Mouse (Mus musculus) heart, postnatal 4 days (tissue): ENCODE data around the gene Lipt2. TPM values are rescaled to one million over a fixed set of nuclear protein-coding genes. Genes with fewer than 3 reads are reported as not detected.

Experiments used
- DNase-seq: peaks from one replicate; pipeline ENCODE4 v3.0.0; 2021
- total RNA-seq, 2 experiments: library from RNA; stranded (reverse); gene quantifications; 2 replicates each; pipeline ENCODE4 v1.2.3; 2021

Gene Lipt2
- total RNA-seq, 2 experiments from 2014 or later = 6.8 to 7.7 TPM

DNA sequence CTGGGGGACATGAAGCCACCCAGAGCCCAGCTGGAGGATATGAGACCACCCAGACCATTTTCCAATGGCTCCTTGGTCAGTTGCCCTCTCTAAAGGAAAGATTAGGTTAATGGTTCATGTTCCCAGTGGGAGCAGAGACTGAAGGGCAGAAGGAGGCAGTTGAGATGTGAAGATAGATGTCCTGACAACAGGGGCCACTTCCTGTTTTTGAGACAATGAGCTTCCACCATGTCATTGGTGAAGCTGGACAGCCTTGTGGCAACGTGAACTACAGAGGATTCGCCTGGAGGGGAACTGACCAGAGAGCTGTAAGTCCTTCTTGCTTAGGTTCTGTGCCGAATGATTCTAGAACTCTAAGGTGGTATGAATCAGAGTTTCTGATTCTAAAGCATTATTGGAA lies 17.2 kb downstream of the Lipt2 start, which contains the start of gene Kcne3:
Gene Kcne3, plus strand, starts transcription at position 234 of the 400 bp plus-strand sequence.
- no peak for DNase-seq

DNA sequence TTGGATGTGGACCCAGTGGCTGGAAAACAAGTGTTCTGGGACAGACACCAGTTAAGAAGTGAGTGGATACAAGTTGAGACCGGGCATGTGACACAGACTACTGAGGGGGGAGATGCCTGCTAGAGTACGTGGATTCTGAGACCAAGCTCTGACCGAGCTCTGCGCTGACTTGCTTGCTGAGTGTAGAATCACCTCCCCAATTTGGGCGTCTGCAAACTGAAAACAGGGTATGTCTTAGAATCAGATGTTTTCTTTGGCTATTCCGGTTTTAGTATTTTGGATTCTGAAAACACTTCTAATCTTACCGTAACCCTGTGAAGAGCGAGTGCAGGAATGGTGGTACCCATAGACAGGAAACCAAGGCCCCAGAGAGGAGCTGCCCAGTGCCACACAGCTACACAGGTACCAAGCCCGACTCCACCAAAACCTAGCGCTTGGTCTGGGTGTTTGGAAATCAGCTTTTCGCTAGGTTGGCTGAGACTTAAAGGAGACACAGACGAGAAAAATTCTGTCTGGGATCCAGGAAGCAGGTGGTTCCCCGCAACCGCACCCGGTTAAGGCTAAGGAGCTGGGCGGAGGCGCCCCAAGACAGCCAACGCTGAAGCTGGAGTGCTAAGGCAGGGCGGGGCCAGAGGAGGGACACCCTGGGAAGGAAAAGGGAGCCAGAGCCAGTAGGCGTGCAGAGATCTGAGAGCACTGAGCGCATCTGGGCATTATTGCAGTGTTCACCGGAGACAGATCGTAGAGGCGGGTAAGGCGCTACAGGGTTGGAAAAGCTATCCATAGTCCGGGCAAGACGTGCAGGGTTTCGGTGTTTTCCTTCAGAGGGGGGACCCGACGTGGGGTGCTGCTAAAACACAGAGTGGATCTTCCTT lies 19.2 kb downstream of the Lipt2 start:
- DNase-seq = peak; percentile 54

DNA sequence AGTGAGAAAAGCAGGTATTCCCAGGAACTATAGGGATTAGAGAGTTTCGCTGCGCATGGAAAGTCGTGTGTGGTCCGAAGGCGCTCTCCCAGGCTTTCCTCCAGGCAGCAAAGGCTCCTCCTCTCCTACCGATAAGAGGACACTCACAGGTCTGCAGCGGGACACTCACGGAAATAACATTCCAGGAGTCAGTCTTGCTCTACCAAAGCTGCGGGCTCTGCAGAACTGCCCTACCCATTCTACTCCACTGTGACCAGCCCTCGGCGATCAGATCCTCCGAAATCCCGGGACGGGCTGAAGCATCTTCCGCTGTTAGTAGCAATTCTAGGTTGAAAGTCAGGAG lies 19.8 kb downstream of the Lipt2 start:
- DNase-seq = no peak

GRCm38 (mm10) chr7:100179394-100179793 lies 20.3 kb downstream of the Lipt2 start:
- DNase-seq = no peak

DNA sequence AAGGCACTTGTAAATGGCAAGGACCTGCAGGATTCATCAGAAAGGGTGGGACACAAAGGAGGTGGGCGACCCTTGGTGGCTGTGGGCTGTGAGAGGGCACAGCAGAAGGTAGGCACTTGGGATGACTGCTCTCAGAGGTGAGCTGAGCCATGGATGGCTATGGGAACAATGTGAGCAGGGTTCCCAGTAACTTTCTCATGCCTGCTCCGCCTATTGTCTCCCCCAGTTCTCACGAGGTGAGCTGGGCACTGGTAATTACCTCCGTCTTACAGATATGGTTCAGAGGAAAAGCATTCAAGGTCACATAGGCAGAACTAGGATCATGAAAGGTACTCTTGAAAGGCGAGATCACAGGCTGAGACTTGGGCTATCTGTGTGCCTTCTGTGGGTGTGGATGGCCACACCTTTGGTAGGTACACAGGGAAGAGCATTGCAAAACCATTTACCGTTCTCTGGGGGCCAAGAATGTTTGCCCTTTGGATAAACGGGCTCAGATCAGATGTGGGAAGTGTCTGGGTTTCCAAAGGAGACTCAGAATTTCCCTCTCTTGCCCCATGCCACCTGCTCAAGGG lies 20.8 kb downstream of the Lipt2 start:
- DNase-seq = no peak

DNA sequence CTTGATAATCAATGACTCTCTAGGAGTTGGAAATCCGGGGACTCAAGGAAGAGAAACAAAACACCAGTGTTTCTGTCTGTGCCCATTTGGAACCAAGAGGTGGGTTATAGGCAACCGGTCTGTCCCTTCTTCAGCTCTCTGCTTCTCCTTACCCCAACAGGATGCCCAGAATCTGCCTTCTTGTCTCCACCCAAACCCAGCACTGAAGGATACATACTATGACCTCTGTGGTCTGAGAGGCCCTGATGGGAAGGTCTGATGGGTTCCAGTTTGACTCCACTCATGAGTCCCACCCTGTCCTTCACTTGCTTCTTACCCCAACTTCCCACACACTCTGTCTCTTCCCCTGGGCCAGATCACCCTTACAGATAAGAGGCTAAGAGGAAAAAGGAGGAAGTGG lies 22.1 kb downstream of the Lipt2 start:
- DNase-seq = no peak

DNA sequence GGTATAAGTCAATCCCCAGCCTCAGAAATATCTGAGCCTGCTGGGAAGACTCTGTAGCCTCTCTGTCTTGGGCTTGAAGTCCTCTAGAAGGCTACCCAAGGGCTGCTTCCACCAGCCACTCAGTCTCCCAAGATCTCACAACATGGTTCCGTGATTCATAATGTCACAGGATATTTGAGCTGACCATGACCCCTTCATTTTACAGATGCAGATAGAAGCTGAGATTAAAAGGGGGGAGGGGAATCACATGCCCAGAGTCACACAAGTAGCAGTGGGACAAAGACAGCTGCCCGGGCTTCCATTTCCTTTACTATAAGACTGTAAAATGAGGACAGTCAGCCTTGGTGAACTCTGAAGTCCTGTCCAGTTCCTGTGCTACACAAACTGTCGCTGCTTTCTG lies 22.5 kb downstream of the Lipt2 start:
- no peak for DNase-seq

DNA sequence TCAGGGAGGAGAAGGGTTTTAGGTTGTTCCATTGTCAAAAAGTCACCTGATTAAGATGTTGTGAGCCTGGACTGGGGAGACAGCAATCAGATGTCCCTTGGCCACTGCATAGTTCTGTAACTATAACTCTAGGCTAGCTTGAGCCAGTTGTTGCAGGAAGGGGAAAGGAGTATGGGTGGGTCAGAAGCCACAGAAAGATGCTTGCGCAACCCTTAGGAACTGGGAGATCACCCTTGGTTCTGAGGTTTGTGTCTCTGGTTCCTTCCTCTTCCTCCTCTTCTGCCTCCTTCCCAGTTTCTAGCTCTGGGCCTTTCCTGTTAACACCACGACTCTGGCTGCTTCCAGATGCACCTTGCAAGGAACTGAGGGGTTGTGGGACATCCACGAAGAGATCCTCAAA lies 23.3 kb downstream of the Lipt2 start:
- no peak for DNase-seq

DNA sequence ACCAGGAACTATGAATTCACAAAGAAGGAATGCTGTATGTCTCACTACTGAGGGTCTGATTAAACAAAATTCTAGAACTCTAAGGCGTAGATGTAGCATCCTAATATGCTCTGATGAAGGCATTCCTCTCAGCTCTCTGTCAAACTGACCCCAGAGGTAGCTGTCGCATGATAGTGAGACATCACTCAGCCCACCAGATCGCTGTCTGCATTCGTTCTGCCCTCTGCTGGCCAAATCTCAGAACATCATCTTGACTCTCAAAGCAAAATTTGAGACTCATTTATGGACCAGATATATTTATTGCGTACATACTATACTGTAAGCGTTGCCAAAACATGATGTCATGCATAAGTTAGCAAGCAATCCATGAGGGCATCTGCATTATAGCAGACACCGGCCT lies 28.5 kb downstream of the Lipt2 start:
- peak; percentile 70 for DNase-seq

GRCm38 (mm10) chr7:100190167-100190566 lies 31.1 kb downstream of the Lipt2 start:
- no peak for DNase-seq

GRCm38 (mm10) chr7:100190778-100191177 lies 31.7 kb downstream of the Lipt2 start:
- peak; percentile 77 for DNase-seq

DNA sequence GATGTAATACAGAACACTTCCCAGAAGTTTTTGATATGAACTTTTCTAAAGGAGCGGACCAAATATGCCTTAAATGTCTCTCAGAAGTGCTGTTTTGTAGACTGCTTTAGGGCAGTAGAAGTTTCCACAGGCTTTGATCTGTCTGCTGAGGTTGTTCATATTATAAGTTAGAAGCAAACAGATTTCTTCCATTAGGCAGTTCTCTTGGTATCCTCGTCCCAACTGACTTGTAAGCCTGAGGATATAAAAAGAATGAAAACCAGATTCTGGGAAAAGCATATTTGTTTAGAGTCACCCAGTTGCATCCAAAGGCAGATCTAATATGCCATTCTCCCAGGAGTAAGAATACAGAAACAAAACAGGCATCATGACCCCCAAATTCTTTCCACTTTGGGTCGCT lies 42.1 kb downstream of the Lipt2 start:
- DNase-seq = no peak

DNA sequence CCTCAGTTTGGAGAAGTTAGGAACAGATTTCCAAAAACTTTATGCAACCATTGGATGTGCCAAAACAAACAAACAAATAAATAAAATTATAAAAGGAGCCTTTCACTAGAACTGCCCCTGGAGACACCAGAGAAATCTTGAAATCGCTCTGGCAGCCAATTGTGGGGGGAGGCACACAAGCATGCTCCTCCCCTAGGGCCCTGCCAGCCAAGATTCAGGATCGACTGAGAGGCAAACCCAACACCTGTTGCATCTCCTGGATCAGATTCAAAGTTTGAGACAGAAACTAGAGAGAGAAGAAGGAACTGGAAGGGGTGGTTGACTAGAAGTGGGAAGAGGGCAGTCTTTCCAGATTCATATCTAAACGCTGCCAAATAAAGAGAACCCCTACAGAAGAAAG lies 44.5 kb downstream of the Lipt2 start:
- no peak for DNase-seq

GRCm38 (mm10) chr7:100204871-100205270 lies 45.8 kb downstream of the Lipt2 start:
- DNase-seq = no peak

DNA sequence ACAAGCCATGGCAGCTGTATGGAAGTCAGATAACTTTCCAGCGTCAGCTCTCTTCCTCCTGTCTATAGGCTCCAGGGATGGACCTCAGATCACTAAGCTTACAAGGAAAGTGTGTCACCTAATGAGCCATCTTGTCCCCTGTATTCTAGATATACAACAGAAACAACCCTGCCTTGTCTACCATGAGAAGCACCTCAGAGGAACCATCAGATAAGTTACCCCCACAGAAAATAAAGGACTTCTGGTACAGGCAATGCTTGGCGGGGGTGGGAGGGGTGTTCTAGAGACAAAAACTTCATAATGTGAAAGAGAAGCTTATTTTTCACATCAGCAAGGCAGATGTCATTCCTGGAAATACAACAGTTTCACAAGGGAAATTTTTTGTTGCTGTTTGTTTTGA lies 47.1 kb downstream of the Lipt2 start:
- DNase-seq = no peak

GRCm38 (mm10) chr7:100207886-100208285 lies 48.8 kb downstream of the Lipt2 start:
- DNase-seq = no peak

Other genes with a start within 250 kb of the Lipt2 start
- 10 to 100 TPM; 16.1 to 16.9 TPM for gene Rnf169, start 178.8 kb upstream of the Lipt2 start, total RNA-seq
- not detected for gene Chrdl2, start 153.1 kb upstream of the Lipt2 start, total RNA-seq
- gene Pold3, start 37.7 kb upstream of the Lipt2 start, total RNA-seq = 10 to 100 TPM; 28.9 to 29.1 TPM
- gene Kcne3, start 17.2 kb downstream of the Lipt2 start, total RNA-seq = 1 to 10 TPM; 1.8 to 3.8 TPM
- 1 to 10 TPM; 5.6 to 6.1 TPM for gene Pgm2l1, start 68.1 kb downstream of the Lipt2 start, total RNA-seq
- 10 to 100 TPM; 10.5 to 11.1 TPM for gene P4ha3, start 126.2 kb downstream of the Lipt2 start, total RNA-seq
- gene C2cd3, start 213.0 kb downstream of the Lipt2 start, total RNA-seq = 10 to 100 TPM; 11.5 to 15.0 TPM
- 10 to 100 TPM; 50.7 to 56.0 TPM for gene Ppme1, start 213.0 kb downstream of the Lipt2 start, total RNA-seq